Mouse (Mus musculus) adrenal gland, postnatal 14 days (tissue): ENCODE results near the gene Tle2. TPM values are rescaled to one million over a fixed set of nuclear protein-coding genes. Genes with fewer than 3 reads are reported as not detected.

Experiments used
- DNase-seq: peaks from one replicate; pipeline ENCODE4 v3.0.0; 2021; ENCODE audit warnings: mixed read lengths
- total RNA-seq: library from RNA; stranded (reverse); gene quantifications from 2 replicates; pipeline ENCODE4 v1.2.3, GENCODE M21; 2021

Gene Tle2
- total RNA-seq, 1 experiment from 2014 or later: 18.1 TPM

- no peak for DNase-seq
These were observed 20.3 kb upstream of the Tle2 start for GRCm38 (mm10) chr10:81553807-81554755.

GRCm38 (mm10) chr10:81556282-81556681 lies 18.1 kb upstream of the Tle2 start:
- DNase-seq: no peak

- DNase-seq: no peak
These were observed 16.9 kb upstream of the Tle2 start for GRCm38 (mm10) chr10:81557491-81557890.

GRCm38 (mm10) chr10:81559163-81559626 lies 15.2 kb upstream of the Tle2 start, which contains the start of gene Aes:
Gene Aes, plus strand, starts transcription at chr10:81559488.
- DNase-seq: peak; percentile 96

GRCm38 (mm10) chr10:81559627-81560539 lies 14.5 kb upstream of the Tle2 start:
- DNase-seq: peak; percentile 91

- DNase-seq: peak; percentile 73
These were observed 13.5 kb upstream of the Tle2 start for GRCm38 (mm10) chr10:81560719-81561459.

- no peak for DNase-seq
These were observed 11.9 kb upstream of the Tle2 start for GRCm38 (mm10) chr10:81562411-81562810.

- DNase-seq: peak; percentile 83
These were observed 10.9 kb upstream of the Tle2 start for GRCm38 (mm10) chr10:81563481-81563880.

GRCm38 (mm10) chr10:81564216-81564615 lies 10.1 kb upstream of the Tle2 start:
- peak; percentile 80 for DNase-seq

GRCm38 (mm10) chr10:81564734-81565133 lies 9.6 kb upstream of the Tle2 start:
- peak; percentile 71 for DNase-seq

GRCm38 (mm10) chr10:81565257-81566228 lies 8.8 kb upstream of the Tle2 start:
- no peak for DNase-seq

GRCm38 (mm10) chr10:81568381-81569191 lies 5.8 kb upstream of the Tle2 start:
- peak; percentile 87 for DNase-seq

- DNase-seq: no peak
These were observed 4.7 kb upstream of the Tle2 start for GRCm38 (mm10) chr10:81569507-81570237.

- DNase-seq: no peak
These were observed 4.0 kb upstream of the Tle2 start for GRCm38 (mm10) chr10:81570238-81570800.

GRCm38 (mm10) chr10:81570831-81571500 lies 3.4 kb upstream of the Tle2 start:
- peak; percentile 94 for DNase-seq

GRCm38 (mm10) chr10:81571501-81571876 lies 2.9 kb upstream of the Tle2 start:
- DNase-seq: peak; percentile 99

GRCm38 (mm10) chr10:81572133-81572671 lies 2.2 kb upstream of the Tle2 start:
- peak; percentile 43 for DNase-seq

GRCm38 (mm10) chr10:81572975-81573374 lies 1.4 kb upstream of the Tle2 start:
- DNase-seq: no peak
